Mouse (Mus musculus) hindbrain, embryonic 13.5 days (tissue): ENCODE measurements around the gene Rflna. TPM values are rescaled to one million over a fixed set of nuclear protein-coding genes. Genes with fewer than 3 reads are reported as not detected.
A peak's percentile ranks its signal among the peaks of the same experiment; 100 is the strongest.

ENCODE experiments used
- ATAC-seq: fragments of 200-750 bp; cut with Nextera tagmentation; 2 replicates; pipeline ENCODE4 v1.8.0; 2017; ENCODE audit warnings: moderate TSS enrichment; ENCODE audit not compliant: low FRiP score
- H3K27ac ChIP-seq: fragments of 300-500 bp; sonication (generic); 2 replicates; pipeline ENCODE4 v1.5.1; 2015; ENCODE audit warnings: inconsistent platforms, mild to moderate bottlenecking, moderate library complexity
- H3K27me3 ChIP-seq: fragments of 300-500 bp; sonication (generic); 2 replicates; pipeline ENCODE4 v1.6.1; 2015; ENCODE audit warnings: mild to moderate bottlenecking, inconsistent platforms
- H3K36me3 ChIP-seq: fragments of 300-500 bp; sonication (generic); 2 replicates; pipeline ENCODE4 v1.6.1; 2015; ENCODE audit warnings: mild to moderate bottlenecking, inconsistent platforms
- H3K4me1 ChIP-seq: fragments of 300-500 bp; sonication (generic); replicated peaks from 2 replicates; pipeline ENCODE4 v1.6.1; 2015; ENCODE audit warnings: inconsistent platforms
- H3K4me2 ChIP-seq: fragments of 300-500 bp; sonication (generic); 2 replicates; pipeline ENCODE4 v1.6.1; 2015; ENCODE audit warnings: inconsistent platforms, mild to moderate bottlenecking, moderate library complexity
- H3K4me3 ChIP-seq: fragments of 300-500 bp; sonication (generic); 2 replicates; pipeline ENCODE4 v1.5.1; 2015; ENCODE audit warnings: mild to moderate bottlenecking, inconsistent platforms
- H3K9ac ChIP-seq: fragments of 300-500 bp; sonication (generic); 2 replicates; pipeline ENCODE4 v1.6.1; 2015; ENCODE audit warnings: mild to moderate bottlenecking, inconsistent platforms
- H3K9me3 ChIP-seq: fragments of 300-500 bp; sonication (generic); 2 replicates; pipeline ENCODE4 v1.6.1; 2016; ENCODE audit warnings: inconsistent platforms
- WGBS: fragments of 180-500 bp; shearing (Covaris S2); methylation state at CpG from one replicate; pipeline ENCODE4 v1.1.7; 2015; 5-methylcytosine and 5-hydroxymethylcytosine counted together
- polyA plus RNA-seq: library from polyadenylated mRNA; unstranded; fragments of >200 nt; fragmentation: Nextera tagmentation; extraction: Ambion mirVana; gene quantifications from 2 replicates; pipeline ENCODE4 v1.2.1, GENCODE M21; 2015

Rflna gene
- polyA plus RNA-seq, 1 experiment from 2014 or later: 5.9 TPM

DNA sequence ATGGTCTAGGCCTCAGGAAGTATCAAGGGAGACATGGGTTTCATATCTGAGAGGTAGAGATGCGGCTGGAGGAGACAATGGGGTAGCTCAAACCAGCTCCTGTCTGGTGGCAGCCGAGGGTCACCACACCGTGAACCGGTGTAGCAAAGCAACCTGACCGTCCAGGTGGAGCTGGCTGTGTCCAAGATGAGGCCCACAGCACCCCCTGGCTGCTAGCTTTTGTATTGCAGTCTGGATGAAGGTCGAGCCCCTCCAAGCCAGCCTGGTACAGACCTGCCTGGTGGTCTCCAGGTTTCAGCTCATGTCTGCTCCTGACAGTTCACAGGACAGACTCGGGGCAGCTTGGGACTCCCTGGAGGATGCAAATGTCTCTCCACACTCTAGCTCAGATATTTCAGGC, 11.5 kb downstream of the Rflna start:
- Histone ChIP-seq H3K9me3 (no peaks in the 10 kb centered on the region), H3K4me3 (no peak overlapping the region), H3K27ac (no peak overlapping the region), H3K9ac (no peak overlapping the region), H3K4me1 (0 out of 2 replicates have a peak, but pooled peaks cover 9% of the 10 kb centered on the region), H3K27me3 (no peaks in the 10 kb centered on the region), H3K4me2 (no peak overlapping the region), H3K36me3 (peaks cover 74% of the 10 kb centered on the region)
- no peak for ATAC-seq
- 55% methylated on average over 7 of the region's 7 CpGs for WGBS

- H3K36me3 ChIP-seq: peaks cover 73% of the 10 kb centered on the region
- ATAC-seq: no peak
- H3K4me1 ChIP-seq: peaks cover 14% of the 10 kb centered on the region
- no peak overlapping the region for H3K4me3 ChIP-seq
- no peak overlapping the region for H3K27ac ChIP-seq
- 85% methylated on average over 3 of the region's 3 CpGs for WGBS
- H3K9me3 ChIP-seq: no peaks in the 10 kb centered on the region
- no peak overlapping the region for H3K4me2 ChIP-seq
- H3K9ac ChIP-seq: no peak overlapping the region
- H3K27me3 ChIP-seq: no peaks in the 10 kb centered on the region
Measured at GRCm38 (mm10) chr5:125015066-125015465, 12.0 kb downstream of the Rflna start.

DNA sequence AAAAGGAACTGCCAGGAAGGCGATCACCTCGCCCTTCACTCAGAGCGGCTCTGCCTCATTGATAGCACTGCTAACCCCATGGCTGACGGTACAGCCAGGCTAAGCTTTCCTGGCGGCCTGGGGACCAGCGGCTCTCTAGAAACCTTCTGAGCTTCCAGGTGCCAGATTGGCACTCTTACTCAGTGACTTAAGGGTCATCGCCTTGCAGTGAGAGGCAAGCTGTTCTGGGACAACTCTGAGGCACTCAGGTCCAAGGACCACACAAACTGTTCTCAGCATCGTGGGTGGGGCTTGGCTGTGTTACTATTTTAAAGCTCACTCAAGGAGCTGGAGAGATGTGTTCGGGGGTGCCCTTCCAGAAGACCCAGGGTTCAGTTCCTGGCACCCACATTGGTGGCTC, 12.6 kb downstream of the Rflna start:
- ATAC-seq: no peak
- peaks cover 69% of the 10 kb centered on the region for H3K36me3 ChIP-seq
- no peaks in the 10 kb centered on the region for H3K9me3 ChIP-seq
- H3K9ac ChIP-seq: no peak overlapping the region
- no peak overlapping the region for H3K4me2 ChIP-seq
- H3K4me3 ChIP-seq: no peak overlapping the region
- no peaks in the 10 kb centered on the region for H3K27me3 ChIP-seq
- H3K4me1 ChIP-seq: peaks cover 17% of the 10 kb centered on the region
- no peak overlapping the region for H3K27ac ChIP-seq
- 92% methylated on average over 9 of the region's 9 CpGs for WGBS

GRCm38 (mm10) chr5:125016421-125017242, 13.6 kb downstream of the Rflna start:
- no peaks in the 10 kb centered on the region for H3K9me3 ChIP-seq
- H3K4me1 ChIP-seq: peaks cover 19% of the 10 kb centered on the region
- peaks cover 67% of the 10 kb centered on the region for H3K36me3 ChIP-seq
- no peaks in the 10 kb centered on the region for H3K27me3 ChIP-seq
- no peak overlapping the region for H3K9ac ChIP-seq
- no peak overlapping the region for H3K27ac ChIP-seq
- no peak overlapping the region for H3K4me3 ChIP-seq
- no peak overlapping the region for H3K4me2 ChIP-seq
- no peak for ATAC-seq
- WGBS: 91% methylated on average over 17 of the region's 17 CpGs

GRCm38 (mm10) chr5:125017332-125017731, 14.3 kb downstream of the Rflna start:
- WGBS: 72% methylated on average over 15 of the region's 15 CpGs
- Histone ChIP-seq H3K36me3 (peaks cover 70% of the 10 kb centered on the region), H3K9ac (no peak overlapping the region), H3K27ac (no peak overlapping the region), H3K9me3 (no peaks in the 10 kb centered on the region), H3K4me3 (no peak overlapping the region), H3K27me3 (no peaks in the 10 kb centered on the region), H3K4me2 (no peak overlapping the region), H3K4me1 (peaks cover 19% of the 10 kb centered on the region)
- ATAC-seq: no peak

GRCm38 (mm10) chr5:125019099-125019498, 16.1 kb downstream of the Rflna start:
- Histone ChIP-seq H3K27me3 (no peaks in the 10 kb centered on the region), H3K9ac (no peak overlapping the region), H3K4me3 (no peak overlapping the region), H3K36me3 (peaks cover 82% of the 10 kb centered on the region), H3K4me2 (no peak overlapping the region), H3K4me1 (peaks cover 19% of the 10 kb centered on the region), H3K9me3 (no peaks in the 10 kb centered on the region), H3K27ac (0 out of 2 replicates have a peak overlapping the region, but pooled peaks have one; percentile 12)
- 76% methylated on average over 5 of the region's 5 CpGs for WGBS
- ATAC-seq: no peak

- Histone ChIP-seq H3K4me3 (no peak overlapping the region), H3K27ac (peak overlapping the region; percentile 40; the same call in 1 of the 2 replicates), H3K4me1 (peaks cover 19% of the 10 kb centered on the region), H3K36me3 (peaks cover 87% of the 10 kb centered on the region), H3K9me3 (no peaks in the 10 kb centered on the region), H3K4me2 (no peak overlapping the region), H3K9ac (no peak overlapping the region), H3K27me3 (no peaks in the 10 kb centered on the region)
- no peak for ATAC-seq
- 90% methylated on average over 11 of the region's 11 CpGs for WGBS
Measured at GRCm38 (mm10) chr5:125021298-125021697, 18.3 kb downstream of the Rflna start.

DNA sequence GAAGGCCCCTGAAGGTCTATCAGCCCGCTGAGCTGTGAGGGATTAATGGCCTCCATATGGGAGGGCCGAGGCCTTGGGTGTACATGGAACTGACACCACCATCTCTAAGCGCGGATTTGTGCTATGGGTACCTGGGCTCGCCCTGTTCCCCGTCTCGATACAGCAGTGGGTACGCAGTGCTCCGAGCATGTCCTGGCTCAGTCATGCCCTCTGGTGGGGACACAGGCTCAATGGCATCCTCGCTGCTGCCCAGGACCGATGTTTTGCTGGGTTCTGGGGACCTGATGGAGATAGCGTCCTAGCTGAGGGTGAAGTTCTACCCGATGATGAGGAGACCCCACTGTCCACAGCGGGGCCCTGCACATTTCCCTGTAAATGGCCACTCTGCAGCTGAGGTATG, 21.0 kb downstream of the Rflna start:
- Histone ChIP-seq H3K4me3 (no peak overlapping the region), H3K36me3 (peaks cover 87% of the 10 kb centered on the region), H3K27ac (no peak overlapping the region), H3K4me1 (peaks cover 13% of the 10 kb centered on the region), H3K9ac (no peak overlapping the region), H3K9me3 (no peaks in the 10 kb centered on the region), H3K4me2 (no peak overlapping the region), H3K27me3 (no peaks in the 10 kb centered on the region)
- ATAC-seq: no peak
- WGBS: 80% methylated on average over 14 of the region's 14 CpGs

- Histone ChIP-seq H3K9me3 (no peaks in the 10 kb centered on the region), H3K4me1 (no peaks in the 10 kb centered on the region), H3K36me3 (peaks cover 100% of the 10 kb centered on the region), H3K4me3 (no peak overlapping the region), H3K27me3 (no peaks in the 10 kb centered on the region), H3K27ac (no peak overlapping the region), H3K4me2 (no peak overlapping the region), H3K9ac (no peak overlapping the region)
- 97% methylated on average over 15 of the region's 15 CpGs for WGBS
- ATAC-seq: no peak
Measured at GRCm38 (mm10) chr5:125028371-125028770, 25.4 kb downstream of the Rflna start.

DNA sequence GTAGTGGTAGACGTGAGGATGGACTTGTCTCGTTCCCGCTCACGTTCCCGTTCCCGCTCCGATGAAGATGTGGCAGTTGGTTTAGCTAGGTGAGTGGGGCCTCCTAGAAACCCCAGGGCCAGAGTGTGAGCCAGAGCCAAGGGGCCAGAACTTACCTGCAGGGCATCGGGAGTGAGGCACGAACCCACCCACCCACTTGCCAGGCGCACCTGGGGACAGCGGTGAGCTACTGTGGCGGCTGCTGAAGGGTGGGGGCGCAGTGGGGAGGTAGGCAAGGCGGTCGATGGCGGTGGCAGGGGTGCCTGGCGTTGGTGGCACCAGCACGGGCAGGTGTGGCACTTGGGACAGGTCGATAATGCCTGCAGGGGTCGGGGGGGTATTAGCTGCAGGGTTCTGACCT, 25.9 kb downstream of the Rflna start:
- Histone ChIP-seq H3K27ac (no peak overlapping the region), H3K9me3 (no peaks in the 10 kb centered on the region), H3K9ac (no peak overlapping the region), H3K36me3 (peaks cover 100% of the 10 kb centered on the region), H3K4me1 (no peaks in the 10 kb centered on the region), H3K4me2 (no peak overlapping the region), H3K27me3 (no peaks in the 10 kb centered on the region), H3K4me3 (no peak overlapping the region)
- 98% methylated on average over 20 of the region's 20 CpGs for WGBS
- ATAC-seq: no peak

DNA sequence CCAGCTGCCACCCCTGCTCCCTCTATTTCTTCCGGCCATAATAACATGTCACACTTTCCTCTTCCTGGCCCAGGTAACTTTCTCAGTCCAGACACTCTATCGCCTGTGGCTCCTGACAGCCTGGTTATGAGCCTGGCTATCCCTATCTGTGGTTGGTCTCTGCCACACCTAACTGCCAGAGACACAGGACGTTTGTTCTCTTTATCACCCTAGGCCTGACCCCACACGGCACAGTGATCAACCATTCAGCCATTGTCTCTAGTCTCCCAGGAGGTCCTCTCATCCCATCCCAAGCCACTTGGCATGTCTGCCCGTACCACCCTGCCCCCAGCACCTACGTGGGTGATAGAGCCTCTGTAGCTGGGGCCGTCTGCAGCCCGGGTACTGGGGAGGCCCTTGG, 33.5 kb downstream of the Rflna start:
- H3K36me3 ChIP-seq: peaks cover 96% of the 10 kb centered on the region
- H3K27ac ChIP-seq: no peak overlapping the region
- H3K9ac ChIP-seq: no peak overlapping the region
- peaks cover 10% of the 10 kb centered on the region for H3K4me1 ChIP-seq
- H3K27me3 ChIP-seq: no peaks in the 10 kb centered on the region
- H3K9me3 ChIP-seq: no peaks in the 10 kb centered on the region
- 88% methylated on average over 8 of the region's 8 CpGs for WGBS
- H3K4me2 ChIP-seq: no peak overlapping the region
- no peak for ATAC-seq
- no peak overlapping the region for H3K4me3 ChIP-seq

DNA sequence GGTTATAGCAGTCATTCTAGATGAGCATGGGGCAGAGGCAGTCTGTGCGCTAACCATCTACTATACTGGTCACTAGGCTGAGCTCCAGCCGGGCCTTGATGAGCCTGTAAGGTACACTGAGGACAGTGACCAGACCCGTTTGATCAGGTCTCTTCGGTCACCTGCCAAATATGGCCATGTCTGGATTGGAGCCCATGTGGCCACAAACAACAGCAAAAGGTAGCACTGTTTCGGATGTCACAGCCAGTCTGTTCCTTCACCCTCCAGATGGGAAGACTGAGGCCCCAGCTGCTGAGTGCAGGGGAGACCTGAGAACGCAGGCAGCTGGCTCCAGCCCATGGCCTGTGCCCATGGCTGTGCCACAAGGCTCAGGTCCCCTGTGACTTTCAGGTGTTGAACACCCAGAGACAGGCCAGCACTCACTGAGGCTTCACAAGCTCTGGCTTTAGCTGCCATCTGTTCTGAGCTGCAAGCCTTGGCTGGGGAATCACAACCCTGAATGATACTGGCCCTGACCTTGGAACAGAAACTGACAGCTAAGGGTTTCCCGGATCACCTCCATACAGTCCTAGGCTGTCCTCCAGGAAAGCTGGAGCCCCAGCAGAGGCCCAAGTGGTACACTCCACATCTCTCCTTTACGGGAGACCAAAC, 36.5 kb downstream of the Rflna start:
- H3K36me3 ChIP-seq: peaks cover 85% of the 10 kb centered on the region
- H3K4me3 ChIP-seq: no peak overlapping the region
- peaks cover 31% of the 10 kb centered on the region for H3K4me1 ChIP-seq
- H3K27ac ChIP-seq: 0 out of 2 replicates have a peak overlapping the region, but pooled peaks have one; percentile 30
- H3K9me3 ChIP-seq: no peaks in the 10 kb centered on the region
- no peak overlapping the region for H3K9ac ChIP-seq
- ATAC-seq: no peak
- H3K4me2 ChIP-seq: no peak overlapping the region
- 92% methylated on average over 8 of the region's 8 CpGs for WGBS
- no peaks in the 10 kb centered on the region for H3K27me3 ChIP-seq
